Mouse (Mus musculus) embryonic fibroblast, embryonic 13.5 days (primary cell): ENCODE data around the gene Gpr132.

Source experiments
- CTCF ChIP-seq: IDR thresholded peaks from 2 replicates; pipeline ENCODE4 v1.5.1; 2011; ENCODE audit warnings: mild to moderate bottlenecking, control low read depth, low read length, moderate library complexity, borderline replicate concordance; ENCODE audit not compliant: insufficient read depth
- POLR2A ChIP-seq: IDR thresholded peaks from 2 replicates; pipeline ENCODE4 v1.6.1; 2011; ENCODE audit warnings: low read depth, mild to moderate bottlenecking, control low read depth, low read length, moderate library complexity

GRCm38 (mm10) chr12:112806044-112806443, 62.0 kb downstream of the Gpr132 start:
- TF ChIP-seq CTCF (no peak), POLR2A (no peak)
